Mouse (Mus musculus): ENCODE results near the gene Susd5. TPM values are rescaled to one million over a fixed set of nuclear protein-coding genes. Genes with fewer than 3 reads are reported as not detected.

Susd5 gene
- 0.50 and 0.59 TPM in 2 replicates for polyA plus RNA-seq (2015; fragmentation: Nextera tagmentation; extraction: Ambion mirVana)

DNA sequence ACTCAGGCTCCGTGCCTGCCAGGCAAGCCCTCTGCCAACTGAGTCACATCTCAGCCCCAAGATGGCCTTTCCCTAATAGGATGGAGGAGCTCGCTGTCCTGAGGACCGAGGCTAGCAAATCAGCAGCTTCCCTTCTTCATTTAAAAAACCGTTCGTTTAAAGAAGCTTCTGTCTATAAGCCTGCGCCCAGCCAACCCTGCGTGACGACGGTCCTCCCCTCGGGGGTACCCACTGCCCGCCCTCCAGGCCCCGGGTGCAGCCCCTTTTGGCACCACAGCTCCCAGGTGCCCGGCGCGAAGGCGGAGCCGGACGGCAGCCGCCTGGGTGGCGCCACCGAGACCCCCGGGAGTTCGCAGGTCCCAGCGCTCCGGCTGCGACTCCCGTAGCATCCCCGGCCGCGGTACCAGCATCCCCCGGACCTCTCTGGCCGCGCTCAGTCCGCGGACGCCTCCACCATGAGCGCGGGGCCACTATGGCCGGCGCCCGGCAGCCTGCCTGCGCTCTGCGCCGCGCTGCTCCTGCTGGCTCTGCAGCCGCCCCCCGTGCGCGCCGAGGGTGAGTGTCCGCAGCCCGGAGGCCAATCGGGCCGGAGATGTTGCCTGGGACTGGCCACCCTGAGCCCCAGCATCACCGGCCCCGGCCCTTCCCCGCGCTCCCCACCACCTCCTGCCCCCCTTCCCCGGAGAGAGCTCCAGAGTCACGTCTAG lies at the start of gene Susd5:
TSS of gene Susd5 (plus strand) at position 51 of the 707 bp plus-strand sequence.
- H3K4me2 ChIP-seq = peak within 1 kb of the TSS; percentile 79
- peak within 1 kb of the TSS; percentile 42 for H3K9ac ChIP-seq
- H3K4me3 ChIP-seq = peak within 1 kb of the TSS; percentile 48
- H3K36me3 ChIP-seq (replicated peaks) = no peaks in the 10 kb centered on the region
- H3K27ac ChIP-seq = no peak within 1 kb of the TSS
- H3K4me1 ChIP-seq = peaks cover 6% of the 10 kb centered on the region
- peaks cover 34% of the 10 kb centered on the region for H3K27me3 ChIP-seq (replicated peaks)
- 1% methylated on average over 60 of the region's 60 CpGs for WGBS
- no peaks in the 10 kb centered on the region for H3K9me3 ChIP-seq
- peak; percentile 60; the same call in 1 of the 2 replicates for ATAC-seq (replicated peaks)

GRCm38 (mm10) chr9:114007850-114008350 lies 49.0 kb upstream of the Susd5 start:
- Histone ChIP-seq H3K9ac (no peak overlapping the region), H3K4me3 (no peak overlapping the region), H3K27ac (no peak overlapping the region), H3K27me3 (replicated peaks) (no peaks in the 10 kb centered on the region), H3K36me3 (replicated peaks) (peaks cover 4% of the 10 kb centered on the region; the same call in 1 of the 2 replicates), H3K4me1 (no peaks in the 10 kb centered on the region), H3K9me3 (no peaks in the 10 kb centered on the region), H3K4me2 (no peak overlapping the region)
- WGBS = 91% methylated on average over 9 of the region's 9 CpGs
- no peak for ATAC-seq (replicated peaks)

- Histone ChIP-seq H3K4me1 (no peaks in the 10 kb centered on the region), H3K36me3 (replicated peaks) (peaks cover 5% of the 10 kb centered on the region; the same call in 1 of the 2 replicates), H3K27me3 (replicated peaks) (no peaks in the 10 kb centered on the region), H3K4me2 (no peak overlapping the region), H3K9me3 (no peaks in the 10 kb centered on the region), H3K4me3 (no peak overlapping the region), H3K9ac (no peak overlapping the region), H3K27ac (no peak overlapping the region)
- ATAC-seq (replicated peaks) = no peak
- 39% methylated on average over 5 of the region's 5 CpGs for WGBS
Observed at GRCm38 (mm10) chr9:114009526-114009925, 47.4 kb upstream of the Susd5 start.

GRCm38 (mm10) chr9:114011203-114011602 lies 45.7 kb upstream of the Susd5 start:
- Histone ChIP-seq H3K27ac (no peak overlapping the region), H3K4me2 (no peak overlapping the region), H3K9me3 (no peaks in the 10 kb centered on the region), H3K4me3 (no peak overlapping the region), H3K36me3 (replicated peaks) (peaks cover 5% of the 10 kb centered on the region; the same call in 1 of the 2 replicates), H3K27me3 (replicated peaks) (no peaks in the 10 kb centered on the region), H3K9ac (no peak overlapping the region), H3K4me1 (no peaks in the 10 kb centered on the region)
- no peak for ATAC-seq (replicated peaks)
- 69% methylated on average over 18 of the region's 18 CpGs for WGBS

DNA sequence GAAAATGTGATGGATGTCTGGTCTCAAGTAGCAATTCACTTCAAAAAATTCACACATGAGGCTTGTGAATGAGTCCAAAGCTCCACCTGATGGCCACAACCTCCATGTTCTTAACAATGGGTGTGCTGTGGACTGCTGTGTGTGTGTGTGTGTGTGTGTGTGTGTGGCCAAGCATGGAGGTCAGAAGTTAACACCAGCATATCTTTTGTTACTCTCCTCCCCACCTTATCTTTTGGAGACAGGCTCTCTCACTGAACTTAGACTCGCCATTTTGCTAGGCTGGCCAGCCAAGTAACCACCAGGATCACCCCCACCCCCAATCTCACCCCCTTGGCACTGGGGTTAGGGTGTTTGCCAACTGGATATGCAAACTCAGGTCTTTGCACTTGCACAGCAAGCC lies 42.9 kb upstream of the Susd5 start:
- Histone ChIP-seq H3K27ac (no peak overlapping the region), H3K4me2 (no peak overlapping the region)
- WGBS = 88% methylated on average over 1 of the region's 1 CpGs

GRCm38 (mm10) chr9:114015724-114016123 lies 41.2 kb upstream of the Susd5 start:
- Histone ChIP-seq H3K4me3 (no peak overlapping the region), H3K27ac (no peak overlapping the region), H3K36me3 (replicated peaks) (peaks cover 5% of the 10 kb centered on the region; the same call in 1 of the 2 replicates), H3K27me3 (replicated peaks) (no peaks in the 10 kb centered on the region), H3K4me1 (no peaks in the 10 kb centered on the region), H3K9me3 (no peaks in the 10 kb centered on the region), H3K9ac (no peak overlapping the region), H3K4me2 (no peak overlapping the region)
- 87% methylated on average over 4 of the region's 4 CpGs for WGBS
- ATAC-seq (replicated peaks) = no peak

More for the DNA sequence above, 42.9 kb upstream of the Susd5 start:
- no peaks in the 10 kb centered on the region for H3K9me3 ChIP-seq
- H3K36me3 ChIP-seq (replicated peaks) = peaks cover 5% of the 10 kb centered on the region; the same call in 1 of the 2 replicates
- H3K4me3 ChIP-seq = no peak overlapping the region
- no peaks in the 10 kb centered on the region for H3K27me3 ChIP-seq (replicated peaks)
- no peak for ATAC-seq (replicated peaks)
- H3K9ac ChIP-seq = no peak overlapping the region
- no peaks in the 10 kb centered on the region for H3K4me1 ChIP-seq

GRCm38 (mm10) chr9:114016402-114016801 lies 40.5 kb upstream of the Susd5 start:
- H3K9ac ChIP-seq = no peak overlapping the region
- H3K4me1 ChIP-seq = no peaks in the 10 kb centered on the region
- H3K4me2 ChIP-seq = no peak overlapping the region
- H3K27ac ChIP-seq = no peak overlapping the region
- H3K27me3 ChIP-seq (replicated peaks) = no peaks in the 10 kb centered on the region
- no peak for ATAC-seq (replicated peaks)
- H3K36me3 ChIP-seq (replicated peaks) = peaks cover 5% of the 10 kb centered on the region; the same call in 1 of the 2 replicates
- 78% methylated on average over 4 of the region's 4 CpGs for WGBS
- no peak overlapping the region for H3K4me3 ChIP-seq
- H3K9me3 ChIP-seq = no peaks in the 10 kb centered on the region

- ATAC-seq (replicated peaks) = no peak
Observed at GRCm38 (mm10) chr9:114019012-114019762, 37.8 kb upstream of the Susd5 start.

GRCm38 (mm10) chr9:114022141-114022540 lies 34.8 kb upstream of the Susd5 start:
- ATAC-seq (replicated peaks) = no peak
- Histone ChIP-seq H3K36me3 (replicated peaks) (no peaks in the 10 kb centered on the region), H3K9ac (no peak overlapping the region), H3K27ac (no peak overlapping the region), H3K4me2 (no peak overlapping the region), H3K4me1 (peaks cover 16% of the 10 kb centered on the region), H3K4me3 (no peak overlapping the region), H3K27me3 (replicated peaks) (no peaks in the 10 kb centered on the region), H3K9me3 (no peaks in the 10 kb centered on the region)
- 79% methylated on average over 4 of the region's 4 CpGs for WGBS

More at GRCm38 (mm10) chr9:114019012-114019762, 37.8 kb upstream of the Susd5 start:
- Histone ChIP-seq H3K27me3 (replicated peaks) (no peaks in the 10 kb centered on the region), H3K4me3 (no peak overlapping the region), H3K27ac (no peak overlapping the region), H3K9ac (no peak overlapping the region), H3K9me3 (no peaks in the 10 kb centered on the region), H3K36me3 (replicated peaks) (no peaks in the 10 kb centered on the region), H3K4me1 (no peaks in the 10 kb centered on the region), H3K4me2 (no peak overlapping the region)
- WGBS = 88% methylated on average over 7 of the region's 7 CpGs

GRCm38 (mm10) chr9:114025182-114025581 lies 31.8 kb upstream of the Susd5 start:
- WGBS = 64% methylated on average over 9 of the region's 9 CpGs
- no peaks in the 10 kb centered on the region for H3K27me3 ChIP-seq (replicated peaks)
- peaks cover 16% of the 10 kb centered on the region for H3K4me1 ChIP-seq
- no peaks in the 10 kb centered on the region for H3K36me3 ChIP-seq (replicated peaks)
- no peak for ATAC-seq (replicated peaks)
- peak overlapping the region; percentile 77 for H3K4me2 ChIP-seq
- H3K27ac ChIP-seq = no peak overlapping the region
- H3K9ac ChIP-seq = peak overlapping the region; percentile 84; the same call in 1 of the 2 replicates
- H3K9me3 ChIP-seq = no peaks in the 10 kb centered on the region
- H3K4me3 ChIP-seq = peak overlapping the region; percentile 93; the same call in 1 of the 2 replicates

DNA sequence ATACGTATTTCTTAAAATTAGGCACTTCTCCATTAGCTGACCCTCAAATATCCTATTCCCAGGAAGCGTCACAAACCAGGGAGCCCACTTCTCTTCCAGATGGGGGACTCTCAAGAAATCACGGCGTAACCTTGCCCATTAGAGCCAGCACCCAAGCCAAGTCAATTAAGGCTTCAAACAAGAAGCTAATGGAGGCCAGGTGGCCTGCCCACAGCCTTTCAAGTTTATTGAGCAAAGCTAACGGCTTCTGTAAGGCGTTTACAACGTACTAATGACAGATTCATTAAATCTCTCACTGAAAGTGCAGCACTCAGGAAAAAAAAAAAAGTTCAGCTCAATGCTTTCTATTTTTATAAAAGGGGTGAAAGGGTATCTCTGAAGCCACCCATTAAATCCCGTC lies 31.1 kb upstream of the Susd5 start:
- no peaks in the 10 kb centered on the region for H3K27me3 ChIP-seq (replicated peaks)
- peak overlapping the region; percentile 84 for H3K9ac ChIP-seq
- H3K4me1 ChIP-seq = peaks cover 16% of the 10 kb centered on the region
- H3K27ac ChIP-seq = peak overlapping the region; percentile 88
- ATAC-seq (replicated peaks) = no peak
- peak overlapping the region; percentile 93 for H3K4me3 ChIP-seq
- WGBS = 20% methylated on average over 8 of the region's 8 CpGs
- no peaks in the 10 kb centered on the region for H3K9me3 ChIP-seq
- H3K36me3 ChIP-seq (replicated peaks) = no peaks in the 10 kb centered on the region
- H3K4me2 ChIP-seq = peak overlapping the region; percentile 77

- peak overlapping the region; percentile 93 for H3K4me3 ChIP-seq
- WGBS = 1% methylated on average over 52 of the region's 52 CpGs
- ATAC-seq (replicated peaks) = peak; percentile 98
Observed at GRCm38 (mm10) chr9:114026261-114026934, 30.5 kb upstream of the Susd5 start.

More at GRCm38 (mm10) chr9:114026261-114026934, 30.5 kb upstream of the Susd5 start:
- Histone ChIP-seq H3K9me3 (no peaks in the 10 kb centered on the region), H3K4me1 (peaks cover 16% of the 10 kb centered on the region), H3K4me2 (peak overlapping the region; percentile 77), H3K27me3 (replicated peaks) (no peaks in the 10 kb centered on the region), H3K9ac (peak overlapping the region; percentile 84), H3K36me3 (replicated peaks) (no peaks in the 10 kb centered on the region), H3K27ac (peak overlapping the region; percentile 88)

Measured in midbrain, embryonic 15.5 days (tissue).